Comparison of ENCODE assay signal across 28 mouse cellular contexts in genomic region chr9:35541024-35541423, GRCm38 (mm10). TPM values are rescaled to one million over a fixed set of nuclear protein-coding genes. Genes with fewer than 3 reads are reported as not detected.
DNase-seq lines count a peak whose midpoint lies in the region; ATAC-seq and TF ChIP-seq lines count a peak whose summit lies in the region.
"Had no signal": no experiment of that assay in that cellular context is flagged by ENCODE, and none has a peak within 500 bp of the region (broad histone marks: within the 10 kb centered on the region; RNA-seq: fewer than 3 reads in every experiment).

No protein-coding gene starts in this region.

- no peak overlapping the region for H3K9ac ChIP-seq in hindbrain, embryonic 12.5 days
- H3K9ac ChIP-seq in hindbrain, embryonic 11.5 days (ENCODE audit: low read depth, low read length), result no peak overlapping the region
- no peak overlapping the region for H3K9ac ChIP-seq in stomach, embryonic 16.5 days (ENCODE audit: low read length)
- no peak overlapping the region for H3K9ac ChIP-seq in stomach, postnatal 0 days (ENCODE audit: low read length)
- no peak overlapping the region; the same call in 1 of the 2 replicates for H3K9ac ChIP-seq in intestine, embryonic 15.5 days
- H3K9ac ChIP-seq: embryonic facial prominence, embryonic 15.5 days; limb, embryonic 15.5 days; liver, embryonic 14.5 days; lung, embryonic 15.5 days; neural tube, embryonic 15.5 days; stomach, embryonic 15.5 days had no signal

- TF ChIP-seq CTCF in stomach, postnatal 0 days (IDR thresholded peaks at IDR 0.05; ENCODE audit: low read depth), result no peak
- TF ChIP-seq CTCF in lung, adult 2 months (IDR thresholded peaks at IDR 0.05; ENCODE audit: insufficient read depth, low read length), result no peak

- 0 out of 2 replicates have a peak, but pooled peaks cover 7% of the 10 kb centered on the region for H3K4me1 ChIP-seq in hindbrain, embryonic 12.5 days
- H3K4me1 ChIP-seq in hindbrain, embryonic 11.5 days (replicated peaks; ENCODE audit: control insufficient read depth, insufficient read depth, low read length), result no peaks in the 10 kb centered on the region
- H3K4me1 ChIP-seq in stomach, embryonic 16.5 days (ENCODE audit: control insufficient read depth, insufficient read depth, low read length), result no peaks in the 10 kb centered on the region
- no peaks in the 10 kb centered on the region for H3K4me1 ChIP-seq in stomach, postnatal 0 days (replicated peaks; ENCODE audit: control insufficient read depth, insufficient read depth)
- 0 out of 2 replicates have a peak, but pooled peaks cover 7% of the 10 kb centered on the region for H3K4me1 ChIP-seq in intestine, embryonic 15.5 days (replicated peaks)
- no peaks in the 10 kb centered on the region for H3K4me1 ChIP-seq in lung, adult 2 months (ENCODE audit: control insufficient read depth, insufficient read depth, low read length)
- H3K4me1 ChIP-seq: embryonic facial prominence, embryonic 15.5 days; lung, embryonic 15.5 days; neural tube, embryonic 15.5 days; stomach, embryonic 15.5 days had no signal

- no peak overlapping the region for H3K4me3 ChIP-seq in hindbrain, embryonic 12.5 days
- H3K4me3 ChIP-seq in hindbrain, embryonic 11.5 days (ENCODE audit: low read depth, low read length), result no peak overlapping the region
- no peak overlapping the region for H3K4me3 ChIP-seq in stomach, embryonic 16.5 days (replicated peaks; ENCODE audit: low read length)
- H3K4me3 ChIP-seq in stomach, postnatal 0 days (ENCODE audit: low read depth, low read length), result no peak overlapping the region
- H3K4me3 ChIP-seq in intestine, embryonic 15.5 days (replicated peaks), result no peak overlapping the region
- no peak overlapping the region for H3K4me3 ChIP-seq in lung, adult 2 months (replicated peaks; ENCODE audit: extremely low read depth, low read depth, low read length)
- H3K4me3 ChIP-seq: embryonic facial prominence, embryonic 15.5 days; gastrocnemius, adult 2 months; limb, embryonic 15.5 days; lung, embryonic 15.5 days; myocyte; neural tube, embryonic 15.5 days; stomach, embryonic 15.5 days had no signal

- 0 out of 2 replicates have a peak, but pooled peaks cover 3% of the 10 kb centered on the region for H3K27me3 ChIP-seq in hindbrain, embryonic 12.5 days
- H3K27me3 ChIP-seq in hindbrain, embryonic 11.5 days (ENCODE audit: control insufficient read depth, insufficient read depth, low read length), result no peaks in the 10 kb centered on the region
- no peaks in the 10 kb centered on the region for H3K27me3 ChIP-seq in stomach, embryonic 16.5 days (ENCODE audit: control insufficient read depth, insufficient read depth, low read length)
- no peaks in the 10 kb centered on the region for H3K27me3 ChIP-seq in stomach, postnatal 0 days (ENCODE audit: control insufficient read depth, insufficient read depth, low read length)
- H3K27me3 ChIP-seq in intestine, embryonic 15.5 days (replicated peaks), result no peaks in the 10 kb centered on the region
- H3K27me3 ChIP-seq: embryonic facial prominence, embryonic 15.5 days; limb, embryonic 15.5 days; lung, embryonic 15.5 days; neural tube, embryonic 15.5 days; stomach, embryonic 15.5 days had no signal

- H3K36me3 ChIP-seq in hindbrain, embryonic 12.5 days, result 0 out of 2 replicates have a peak, but pooled peaks cover 13% of the 10 kb centered on the region
- no peaks in the 10 kb centered on the region for H3K36me3 ChIP-seq in hindbrain, embryonic 11.5 days (ENCODE audit: control insufficient read depth, insufficient read depth, low read length)
- H3K36me3 ChIP-seq in stomach, embryonic 16.5 days (ENCODE audit: control insufficient read depth, insufficient read depth, low read length), result no peaks in the 10 kb centered on the region
- no peaks in the 10 kb centered on the region for H3K36me3 ChIP-seq in stomach, postnatal 0 days (ENCODE audit: control insufficient read depth, insufficient read depth, low read length)
- H3K36me3 ChIP-seq in intestine, embryonic 15.5 days, result no peaks in the 10 kb centered on the region
- H3K36me3 ChIP-seq: embryonic facial prominence, embryonic 15.5 days; limb, embryonic 15.5 days; lung, embryonic 15.5 days; stomach, embryonic 15.5 days had no signal

- H3K9me3 ChIP-seq in hindbrain, embryonic 12.5 days (replicated peaks), result no peaks in the 10 kb centered on the region
- H3K9me3 ChIP-seq in hindbrain, embryonic 11.5 days (ENCODE audit: control insufficient read depth, low read length), result no peaks in the 10 kb centered on the region
- no peaks in the 10 kb centered on the region for H3K9me3 ChIP-seq in stomach, embryonic 16.5 days (replicated peaks; ENCODE audit: control insufficient read depth, low read length)
- H3K9me3 ChIP-seq in stomach, postnatal 0 days (ENCODE audit: control insufficient read depth, low read length), result no peaks in the 10 kb centered on the region
- H3K9me3 ChIP-seq in intestine, embryonic 15.5 days, result no peaks in the 10 kb centered on the region
- H3K9me3 ChIP-seq: embryonic facial prominence, embryonic 15.5 days; limb, embryonic 15.5 days; lung, embryonic 15.5 days; neural tube, embryonic 15.5 days; stomach, embryonic 15.5 days had no signal

- DNase-seq in hindbrain, embryonic 11.5 days (ENCODE audit: low spot score), result no peak
- no peak for DNase-seq in stomach, postnatal 0 days (ENCODE audit: low spot score)
- no peak for DNase-seq in lung, adult 2 months

- TF ChIP-seq POLR2A in lung, adult 2 months (IDR thresholded peaks at IDR 0.05; ENCODE audit: borderline replicate concordance, extremely low read depth, low read depth, low read length), result no peak

- peak; percentile 51; the same call in 1 of the 2 replicates for ATAC-seq in hindbrain, embryonic 12.5 days (ENCODE audit: low FRiP score)
- ATAC-seq in hindbrain, embryonic 11.5 days (ENCODE audit: low FRiP score), result no peak
- ATAC-seq in stomach, embryonic 16.5 days (ENCODE audit: insufficient read depth, low FRiP score), result 0 out of 2 replicates have a peak, but pooled peaks have one; percentile 43
- no peak for ATAC-seq in stomach, postnatal 0 days (ENCODE audit: low FRiP score, low TSS enrichment)
- ATAC-seq in intestine, embryonic 15.5 days, result peak; percentile 46; the same call in 1 of the 2 replicates
- no peak for ATAC-seq in granulocyte monocyte progenitor cell, adult 5-6 weeks (replicated peaks; ENCODE audit: poor library complexity, severe bottlenecking)

- TF ChIP-seq EP300 in stomach, postnatal 0 days (optimal IDR thresholded peaks at IDR 0.05), result no peak

- no peak overlapping the region for H3K27ac ChIP-seq in hindbrain, embryonic 12.5 days
- no peak overlapping the region for H3K27ac ChIP-seq in hindbrain, embryonic 11.5 days (ENCODE audit: low read depth, low read length)
- no peak overlapping the region for H3K27ac ChIP-seq in stomach, embryonic 16.5 days (ENCODE audit: low read length)
- no peak overlapping the region for H3K27ac ChIP-seq in stomach, postnatal 0 days (replicated peaks)
- no peak overlapping the region for H3K27ac ChIP-seq in intestine, embryonic 15.5 days
- H3K27ac ChIP-seq: embryonic facial prominence, embryonic 15.5 days; gastrocnemius, adult 2 months; kidney, postnatal 0 days; limb, embryonic 15.5 days; liver, embryonic 14.5 days; lung, embryonic 15.5 days; neural tube, embryonic 15.5 days; stomach, embryonic 15.5 days had no signal

- WGBS in hindbrain, embryonic 12.5 days, result 86% methylated on average over 5 of the region's 5 CpGs
- 87% methylated on average over 5 of the region's 5 CpGs for WGBS in hindbrain, embryonic 11.5 days
- WGBS in stomach, embryonic 16.5 days, result 76% methylated on average over 5 of the region's 5 CpGs
- 77% methylated on average over 5 of the region's 5 CpGs for WGBS in stomach, postnatal 0 days
- WGBS in intestine, embryonic 15.5 days, result 89% methylated on average over 5 of the region's 5 CpGs
- 76% methylated on average over 5 of the region's 5 CpGs for WGBS in lung, adult 2 months

- H3K4me2 ChIP-seq in hindbrain, embryonic 12.5 days (replicated peaks), result no peak overlapping the region
- no peak overlapping the region for H3K4me2 ChIP-seq in hindbrain, embryonic 11.5 days (replicated peaks; ENCODE audit: low read depth, low read length)
- no peak overlapping the region for H3K4me2 ChIP-seq in stomach, embryonic 16.5 days (ENCODE audit: low read depth, low read length)
- no peak overlapping the region for H3K4me2 ChIP-seq in stomach, postnatal 0 days (replicated peaks; ENCODE audit: low read depth)
- no peak overlapping the region for H3K4me2 ChIP-seq in intestine, embryonic 15.5 days (replicated peaks)
- H3K4me2 ChIP-seq: embryonic facial prominence, embryonic 15.5 days; heart, embryonic 11.5 days; limb, embryonic 15.5 days; lung, embryonic 15.5 days; neural tube, embryonic 15.5 days; stomach, embryonic 15.5 days had no signal

RNA-seq across cellular contexts. Expression of gene Ddx25, which starts 17.3 kb away (rescaled TPM):
- polyA plus RNA-seq in hindbrain, embryonic 12.5 days (2016; fragmentation: Nextera tagmentation; extraction: Ambion mirVana), result 11.5 and 12.6 TPM in 2 replicates
- polyA plus RNA-seq in hindbrain, embryonic 11.5 days (2014; fragmentation: Nextera tagmentation; extraction: Ambion mirVana), result 9.7 and 10.0 TPM in 2 replicates
- 1.2 and 1.4 TPM in 2 replicates for polyA plus RNA-seq in stomach, embryonic 16.5 days (2015; fragmentation: Nextera tagmentation; extraction: Ambion mirVana)
- polyA plus RNA-seq in stomach, postnatal 0 days (2015; fragmentation: Nextera tagmentation; extraction: Ambion mirVana), result 0.38 and 0.50 TPM in 2 replicates
- polyA plus RNA-seq in intestine, embryonic 15.5 days (2015; fragmentation: Nextera tagmentation; extraction: Ambion mirVana), result 1.6 and 1.7 TPM in 2 replicates
- 0.19 TPM in 1 of 2 replicates, not detected in the other for total RNA-seq in granulocyte monocyte progenitor cell, adult 5-6 weeks (2014; fragmentation: Nextera tagmentation)
- total RNA-seq in granulocyte monocyte progenitor cell, adult 5-6 weeks (2017), result not detected in 2 replicates
- polyA plus RNA-seq in lung, adult 2 months (2012; rRNA removed), result 0.02 and 0.03 TPM in 2 replicates
- total RNA-seq: gastrocnemius, adult 2 months; megakaryocyte-erythroid progenitor cell, adult 5-6 weeks had no signal
- polyA plus RNA-seq: myocyte had no signal

RNA-seq across cellular contexts. Expression of gene Pus3, which starts 17.4 kb away (rescaled TPM):
- polyA plus RNA-seq in hindbrain, embryonic 12.5 days (2016; fragmentation: Nextera tagmentation; extraction: Ambion mirVana), result 16.3 and 16.7 TPM in 2 replicates
- polyA plus RNA-seq in hindbrain, embryonic 11.5 days (2014; fragmentation: Nextera tagmentation; extraction: Ambion mirVana), result 19.6 and 25.5 TPM in 2 replicates
- polyA plus RNA-seq in stomach, embryonic 16.5 days (2015; fragmentation: Nextera tagmentation; extraction: Ambion mirVana), result 16.9 and 17.1 TPM in 2 replicates
- 7.9 and 9.3 TPM in 2 replicates for polyA plus RNA-seq in stomach, postnatal 0 days (2015; fragmentation: Nextera tagmentation; extraction: Ambion mirVana)
- polyA plus RNA-seq in intestine, embryonic 15.5 days (2015; fragmentation: Nextera tagmentation; extraction: Ambion mirVana), result 18.3 and 18.9 TPM in 2 replicates
- 25.4 and 33.5 TPM in 2 replicates for total RNA-seq in granulocyte monocyte progenitor cell, adult 5-6 weeks (2014; fragmentation: Nextera tagmentation)
- 21.9 and 31.7 TPM in 2 replicates for total RNA-seq in granulocyte monocyte progenitor cell, adult 5-6 weeks (2017)
- polyA plus RNA-seq in lung, adult 2 months (2012; rRNA removed), result 1.1 and 2.2 TPM in 2 replicates

RNA-seq across cellular contexts. Expression of gene Gm1113, which starts 23.0 kb away (rescaled TPM):
- not detected in 2 replicates for polyA plus RNA-seq in hindbrain, embryonic 12.5 days (2016; fragmentation: Nextera tagmentation; extraction: Ambion mirVana)
- polyA plus RNA-seq in hindbrain, embryonic 11.5 days (2014; fragmentation: Nextera tagmentation; extraction: Ambion mirVana), result not detected in 2 replicates
- polyA plus RNA-seq in stomach, embryonic 16.5 days (2015; fragmentation: Nextera tagmentation; extraction: Ambion mirVana), result not detected in 2 replicates
- not detected in 2 replicates for polyA plus RNA-seq in stomach, postnatal 0 days (2015; fragmentation: Nextera tagmentation; extraction: Ambion mirVana)
- polyA plus RNA-seq in intestine, embryonic 15.5 days (2015; fragmentation: Nextera tagmentation; extraction: Ambion mirVana), result not detected in 2 replicates
- total RNA-seq in granulocyte monocyte progenitor cell, adult 5-6 weeks (2014; fragmentation: Nextera tagmentation), result not detected in 2 replicates
- not detected in 2 replicates for total RNA-seq in granulocyte monocyte progenitor cell, adult 5-6 weeks (2017)
- not detected in 2 replicates for polyA plus RNA-seq in lung, adult 2 months (2012; rRNA removed)
- total RNA-seq: adrenal gland, postnatal 10 days; gastrocnemius, adult 2 months; gastrocnemius, postnatal 4 days; left cerebral cortex, adult 18-20 months; left cerebral cortex, postnatal 25 days; megakaryocyte-erythroid progenitor cell, adult 5-6 weeks had no signal
- polyA plus RNA-seq: embryonic facial prominence, embryonic 15.5 days; frontal cortex, adult 2 months; heart, embryonic 11.5 days; heart, postnatal 0 days; hindbrain, embryonic 16.5 days; kidney, adult 2 months; kidney, postnatal 0 days; large intestine, adult 2 months; limb, embryonic 15.5 days; liver, embryonic 14.5 days; lung, embryonic 15.5 days; midbrain, embryonic 14.5 days; myocyte; neural tube, embryonic 15.5 days; stomach, embryonic 15.5 days had no signal

RNA-seq across cellular contexts. Expression of gene Pate2, which starts 29.1 kb away (rescaled TPM):
- 2.0 and 2.3 TPM in 2 replicates for polyA plus RNA-seq in hindbrain, embryonic 12.5 days (2016; fragmentation: Nextera tagmentation; extraction: Ambion mirVana)
- 0.64 and 1.3 TPM in 2 replicates for polyA plus RNA-seq in hindbrain, embryonic 11.5 days (2014; fragmentation: Nextera tagmentation; extraction: Ambion mirVana)
- polyA plus RNA-seq in stomach, embryonic 16.5 days (2015; fragmentation: Nextera tagmentation; extraction: Ambion mirVana), result 0.34 and 0.57 TPM in 2 replicates
- polyA plus RNA-seq in stomach, postnatal 0 days (2015; fragmentation: Nextera tagmentation; extraction: Ambion mirVana), result 0.19 and 0.31 TPM in 2 replicates
- polyA plus RNA-seq in intestine, embryonic 15.5 days (2015; fragmentation: Nextera tagmentation; extraction: Ambion mirVana), result 0.45 and 0.77 TPM in 2 replicates
- not detected in 2 replicates for total RNA-seq in granulocyte monocyte progenitor cell, adult 5-6 weeks (2014; fragmentation: Nextera tagmentation)
- total RNA-seq in granulocyte monocyte progenitor cell, adult 5-6 weeks (2017), result 0.17 TPM in 1 of 2 replicates, not detected in the other
- not detected in 2 replicates for polyA plus RNA-seq in lung, adult 2 months (2012; rRNA removed)
- total RNA-seq: gastrocnemius, adult 2 months had no signal
- polyA plus RNA-seq: large intestine, adult 2 months had no signal

RNA-seq across cellular contexts. Expression of gene Hyls1, which starts 29.2 kb away (rescaled TPM):
- polyA plus RNA-seq in hindbrain, embryonic 12.5 days (2016; fragmentation: Nextera tagmentation; extraction: Ambion mirVana), result 21.8 and 22.3 TPM in 2 replicates
- 29.9 and 32.4 TPM in 2 replicates for polyA plus RNA-seq in hindbrain, embryonic 11.5 days (2014; fragmentation: Nextera tagmentation; extraction: Ambion mirVana)
- polyA plus RNA-seq in stomach, embryonic 16.5 days (2015; fragmentation: Nextera tagmentation; extraction: Ambion mirVana), result 10.4 and 12.0 TPM in 2 replicates
- polyA plus RNA-seq in stomach, postnatal 0 days (2015; fragmentation: Nextera tagmentation; extraction: Ambion mirVana), result 4.1 and 4.7 TPM in 2 replicates
- polyA plus RNA-seq in intestine, embryonic 15.5 days (2015; fragmentation: Nextera tagmentation; extraction: Ambion mirVana), result 11.6 and 14.2 TPM in 2 replicates
- total RNA-seq in granulocyte monocyte progenitor cell, adult 5-6 weeks (2014; fragmentation: Nextera tagmentation), result 4.2 and 4.3 TPM in 2 replicates
- total RNA-seq in granulocyte monocyte progenitor cell, adult 5-6 weeks (2017), result 7.6 and 13.3 TPM in 2 replicates
- 0.75 and 0.89 TPM in 2 replicates for polyA plus RNA-seq in lung, adult 2 months (2012; rRNA removed)

Comparison
In these comparisons a context has a peak if more than half of its experiments do, and no peak if none do; other contexts are left out.
1. ATAC-seq: peak in hindbrain, embryonic 12.5 days (single experiment), stomach, embryonic 16.5 days (single experiment) and intestine, embryonic 15.5 days (single experiment); none in hindbrain, embryonic 11.5 days (single experiment), stomach, postnatal 0 days (single experiment) and granulocyte monocyte progenitor cell, adult 5-6 weeks (single experiment).